Comparison of ENCODE assay signal across 9 mouse cellular contexts in the genomic region with DNA sequence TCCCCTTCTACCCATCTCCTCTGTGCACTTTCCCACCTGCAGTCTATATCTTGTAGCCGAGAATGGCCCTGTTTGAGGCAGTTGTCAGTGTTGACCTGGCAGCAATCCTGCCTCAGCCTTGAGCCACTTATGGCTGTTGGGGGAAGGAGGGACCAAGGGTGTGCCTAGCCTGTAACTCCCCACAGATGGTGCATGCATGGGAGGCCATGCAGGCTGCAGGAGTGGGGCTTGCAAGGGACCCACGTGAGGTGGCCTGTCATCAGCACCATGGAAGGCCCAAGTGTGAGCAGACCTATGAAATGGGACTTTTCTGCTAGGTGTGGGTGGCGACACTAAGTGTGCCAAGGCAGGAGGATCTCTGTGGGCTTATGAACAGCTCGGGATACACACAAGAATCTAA. TPM values are rescaled to one million over a fixed set of nuclear protein-coding genes. Genes with fewer than 3 reads are reported as not detected.
DNase-seq lines count a peak whose midpoint lies in the region; ATAC-seq and TF ChIP-seq lines count a peak whose summit lies in the region.
"Had no signal": no experiment of that assay in that cellular context is flagged by ENCODE, and none has a peak within 500 bp of the region (broad histone marks: within the 10 kb centered on the region; RNA-seq: fewer than 3 reads in every experiment).

No protein-coding gene starts in this region.

- peaks cover 85% of the 10 kb centered on the region for H3K4me1 ChIP-seq in hindbrain, embryonic 10.5 days (replicated peaks)
- H3K4me1 ChIP-seq in hindbrain, embryonic 16.5 days (ENCODE audit: control insufficient read depth, insufficient read depth, low read depth, low read length) = peaks cover 10% of the 10 kb centered on the region
- H3K4me1 ChIP-seq in E14TG2a.4 (replicated peaks; ENCODE audit: low read depth, low read length) = peaks cover 100% of the 10 kb centered on the region
- peaks cover 17% of the 10 kb centered on the region for H3K4me1 ChIP-seq in embryonic facial prominence, embryonic 14.5 days (ENCODE audit: control insufficient read depth, insufficient read depth, low read length)
- peaks cover 70% of the 10 kb centered on the region for H3K4me1 ChIP-seq in liver, embryonic 12.5 days

- no peak overlapping the region for H3K9ac ChIP-seq in hindbrain, embryonic 16.5 days (ENCODE audit: low read depth, low read length)
- no peak overlapping the region for H3K9ac ChIP-seq in embryonic facial prominence, embryonic 14.5 days (ENCODE audit: low read depth, low read length)
- H3K9ac ChIP-seq in liver, embryonic 12.5 days = 0 out of 2 replicates have a peak overlapping the region, but pooled peaks have one; percentile 62

- H3K4me2 ChIP-seq in hindbrain, embryonic 16.5 days (ENCODE audit: low read length) = no peak overlapping the region
- H3K4me2 ChIP-seq in embryonic facial prominence, embryonic 14.5 days (ENCODE audit: low read depth, low read length) = peak overlapping the region; percentile 56; the same call in 1 of the 2 replicates
- peak overlapping the region; percentile 96 for H3K4me2 ChIP-seq in liver, embryonic 12.5 days

- no peak for ATAC-seq in hindbrain, embryonic 16.5 days
- ATAC-seq in embryonic facial prominence, embryonic 14.5 days (ENCODE audit: low read depth) = peak; percentile 10; the same call in 1 of the 2 replicates
- no peak for ATAC-seq in liver, embryonic 12.5 days

- peak overlapping the region; percentile 70 for H3K27ac ChIP-seq in hindbrain, embryonic 10.5 days
- H3K27ac ChIP-seq in hindbrain, embryonic 16.5 days (ENCODE audit: low read depth, low read length) = no peak overlapping the region
- no peak overlapping the region for H3K27ac ChIP-seq in embryonic facial prominence, embryonic 14.5 days (replicated peaks; ENCODE audit: low read depth, low read length)
- peak overlapping the region; percentile 94 for H3K27ac ChIP-seq in liver, embryonic 12.5 days

- 40% methylated on average over 4 of the region's 4 CpGs for WGBS in hindbrain, embryonic 10.5 days
- WGBS in hindbrain, embryonic 16.5 days = 38% methylated on average over 4 of the region's 4 CpGs
- 28% methylated on average over 4 of the region's 4 CpGs for WGBS in embryonic facial prominence, embryonic 14.5 days
- 46% methylated on average over 4 of the region's 4 CpGs for WGBS in liver, embryonic 12.5 days (ENCODE audit: insufficient replicate concordance)

- H3K4me3 ChIP-seq in hindbrain, embryonic 10.5 days = peak overlapping the region; percentile 49
- H3K4me3 ChIP-seq in hindbrain, embryonic 16.5 days (ENCODE audit: low read length) = no peak overlapping the region
- peak overlapping the region; percentile 66; the same call in 1 of the 2 replicates for H3K4me3 ChIP-seq in E14TG2a.4 (replicated peaks; ENCODE audit: low read length)
- no peak overlapping the region for H3K4me3 ChIP-seq in embryonic facial prominence, embryonic 14.5 days (ENCODE audit: low read depth, low read length)
- no peak overlapping the region for H3K4me3 ChIP-seq in liver, embryonic 12.5 days

- TF ChIP-seq CTCF in E14TG2a.4 (conservative IDR thresholded peaks at IDR 0.05; ENCODE audit: low read length) = no peak

- H3K9me3 ChIP-seq in hindbrain, embryonic 10.5 days = no peaks in the 10 kb centered on the region
- H3K9me3 ChIP-seq in hindbrain, embryonic 16.5 days (ENCODE audit: control insufficient read depth, low read length) = no peaks in the 10 kb centered on the region
- no peaks in the 10 kb centered on the region for H3K9me3 ChIP-seq in E14TG2a.4 (ENCODE audit: low read length)
- no peaks in the 10 kb centered on the region for H3K9me3 ChIP-seq in embryonic facial prominence, embryonic 14.5 days (ENCODE audit: control insufficient read depth, low read length)
- H3K9me3 ChIP-seq in liver, embryonic 12.5 days (replicated peaks) = no peaks in the 10 kb centered on the region

- peaks cover 44% of the 10 kb centered on the region for H3K27me3 ChIP-seq in hindbrain, embryonic 10.5 days (ENCODE audit: insufficient read depth, poor library complexity, severe bottlenecking)
- peaks cover 10% of the 10 kb centered on the region for H3K27me3 ChIP-seq in hindbrain, embryonic 16.5 days (replicated peaks; ENCODE audit: control insufficient read depth, insufficient read depth, low read length)
- peaks cover 2% of the 10 kb centered on the region; the same call in 1 of the 2 replicates for H3K27me3 ChIP-seq in E14TG2a.4 (ENCODE audit: insufficient read depth, low read length)
- H3K27me3 ChIP-seq in embryonic facial prominence, embryonic 14.5 days (replicated peaks; ENCODE audit: control insufficient read depth, insufficient read depth, low read length) = peaks cover 20% of the 10 kb centered on the region
- H3K27me3 ChIP-seq in liver, embryonic 12.5 days (replicated peaks) = no peaks in the 10 kb centered on the region
- H3K27me3 ChIP-seq: Patski had no signal

- DNase-seq in hindbrain, embryonic 10.5 days (ENCODE audit: low spot score) = no peak
- DNase-seq in embryonic facial prominence, embryonic 14.5 days (ENCODE audit: low spot score) = no peak
- DNase-seq in adrenal gland, postnatal 25 days = no peak
- DNase-seq in adrenal gland, postnatal 10 days = no peak
- no peak for DNase-seq in urinary bladder, adult 2 months (ENCODE audit: low spot score)

- H3K36me3 ChIP-seq in hindbrain, embryonic 10.5 days = peaks cover 67% of the 10 kb centered on the region
- peaks cover 33% of the 10 kb centered on the region for H3K36me3 ChIP-seq in hindbrain, embryonic 16.5 days (ENCODE audit: control insufficient read depth, insufficient read depth, low read length)
- H3K36me3 ChIP-seq in E14TG2a.4 (ENCODE audit: insufficient read depth, low read length) = peaks cover 91% of the 10 kb centered on the region
- peaks cover 49% of the 10 kb centered on the region for H3K36me3 ChIP-seq in embryonic facial prominence, embryonic 14.5 days (ENCODE audit: control insufficient read depth, insufficient read depth, low read length)
- peaks cover 85% of the 10 kb centered on the region for H3K36me3 ChIP-seq in liver, embryonic 12.5 days

RNA-seq across cellular contexts. Expression of a gene that starts 0.5 kb away (rescaled TPM):
- 0.61 and 0.62 TPM in 2 replicates for polyA plus RNA-seq in hindbrain, embryonic 10.5 days (2016; fragmentation: Nextera tagmentation; extraction: Ambion mirVana)
- polyA plus RNA-seq in hindbrain, embryonic 16.5 days (2015; fragmentation: Nextera tagmentation; extraction: Ambion mirVana) = 0.49 and 1.1 TPM in 2 replicates
- polyA plus RNA-seq in embryonic facial prominence, embryonic 14.5 days (2014; fragmentation: Nextera tagmentation; extraction: Ambion mirVana) = 0.31 and 0.71 TPM in 2 replicates
- 1.4 TPM in 2 replicates for polyA plus RNA-seq in liver, embryonic 12.5 days (2016; fragmentation: Nextera tagmentation; extraction: Ambion mirVana)
- total RNA-seq in adrenal gland, postnatal 25 days (2021) = 1.4 and 2.4 TPM in 2 replicates
- 1 to 10 TPM; 1.1 to 2.3 TPM for total RNA-seq in adrenal gland, postnatal 10 days (2021)
- 1.9 and 2.1 TPM in 2 replicates for polyA plus RNA-seq in urinary bladder, adult 2 months (2012; rRNA removed)

RNA-seq across cellular contexts. Expression of a gene that starts 7.8 kb away (rescaled TPM):
- polyA plus RNA-seq in hindbrain, embryonic 10.5 days (2016; fragmentation: Nextera tagmentation; extraction: Ambion mirVana) = 9.2 and 12.9 TPM in 2 replicates
- 17.5 and 19.0 TPM in 2 replicates for polyA plus RNA-seq in hindbrain, embryonic 16.5 days (2015; fragmentation: Nextera tagmentation; extraction: Ambion mirVana)
- 6.8 and 9.8 TPM in 2 replicates for polyA plus RNA-seq in embryonic facial prominence, embryonic 14.5 days (2014; fragmentation: Nextera tagmentation; extraction: Ambion mirVana)
- polyA plus RNA-seq in liver, embryonic 12.5 days (2016; fragmentation: Nextera tagmentation; extraction: Ambion mirVana) = 20.8 and 21.0 TPM in 2 replicates
- total RNA-seq in adrenal gland, postnatal 25 days (2021) = 14.3 and 21.6 TPM in 2 replicates
- 10 to 100 TPM; 17.8 to 22.8 TPM for total RNA-seq in adrenal gland, postnatal 10 days (2021)
- 12.1 and 12.4 TPM in 2 replicates for polyA plus RNA-seq in urinary bladder, adult 2 months (2012; rRNA removed)

RNA-seq across cellular contexts. Expression of a gene that starts 13.2 kb away (rescaled TPM):
- polyA plus RNA-seq in hindbrain, embryonic 10.5 days (2016; fragmentation: Nextera tagmentation; extraction: Ambion mirVana) = 138 and 143 TPM in 2 replicates
- polyA plus RNA-seq in hindbrain, embryonic 16.5 days (2015; fragmentation: Nextera tagmentation; extraction: Ambion mirVana) = 149 and 156 TPM in 2 replicates
- 69.5 and 90.1 TPM in 2 replicates for polyA plus RNA-seq in embryonic facial prominence, embryonic 14.5 days (2014; fragmentation: Nextera tagmentation; extraction: Ambion mirVana)
- polyA plus RNA-seq in liver, embryonic 12.5 days (2016; fragmentation: Nextera tagmentation; extraction: Ambion mirVana) = 93.8 and 100 TPM in 2 replicates
- 49.3 and 51.6 TPM in 2 replicates for total RNA-seq in adrenal gland, postnatal 25 days (2021)
- 10 to 100 TPM; 42.1 to 51.7 TPM for total RNA-seq in adrenal gland, postnatal 10 days (2021)
- 34.1 and 34.4 TPM in 2 replicates for polyA plus RNA-seq in urinary bladder, adult 2 months (2012; rRNA removed)

RNA-seq across cellular contexts. Expression of a gene that starts 14.8 kb away (rescaled TPM):
- 111 and 128 TPM in 2 replicates for polyA plus RNA-seq in hindbrain, embryonic 10.5 days (2016; fragmentation: Nextera tagmentation; extraction: Ambion mirVana)
- 31.7 TPM in 2 replicates for polyA plus RNA-seq in hindbrain, embryonic 16.5 days (2015; fragmentation: Nextera tagmentation; extraction: Ambion mirVana)
- 66.8 and 78.7 TPM in 2 replicates for polyA plus RNA-seq in embryonic facial prominence, embryonic 14.5 days (2014; fragmentation: Nextera tagmentation; extraction: Ambion mirVana)
- polyA plus RNA-seq in liver, embryonic 12.5 days (2016; fragmentation: Nextera tagmentation; extraction: Ambion mirVana) = 39.9 and 47.1 TPM in 2 replicates
- total RNA-seq in adrenal gland, postnatal 25 days (2021) = 102 and 111 TPM in 2 replicates
- total RNA-seq in adrenal gland, postnatal 10 days (2021) = 10 to 100 TPM; 81.2 to 97.5 TPM
- 82.9 and 91.7 TPM in 2 replicates for polyA plus RNA-seq in urinary bladder, adult 2 months (2012; rRNA removed)

RNA-seq across cellular contexts. Expression of a gene that starts 19.2 kb away (rescaled TPM):
- 95.8 and 98.2 TPM in 2 replicates for polyA plus RNA-seq in hindbrain, embryonic 10.5 days (2016; fragmentation: Nextera tagmentation; extraction: Ambion mirVana)
- 99.8 and 108 TPM in 2 replicates for polyA plus RNA-seq in hindbrain, embryonic 16.5 days (2015; fragmentation: Nextera tagmentation; extraction: Ambion mirVana)
- polyA plus RNA-seq in embryonic facial prominence, embryonic 14.5 days (2014; fragmentation: Nextera tagmentation; extraction: Ambion mirVana) = 61.4 and 67.1 TPM in 2 replicates
- polyA plus RNA-seq in liver, embryonic 12.5 days (2016; fragmentation: Nextera tagmentation; extraction: Ambion mirVana) = 70.0 and 74.5 TPM in 2 replicates
- total RNA-seq in adrenal gland, postnatal 25 days (2021) = 48.4 and 52.7 TPM in 2 replicates
- total RNA-seq in adrenal gland, postnatal 10 days (2021) = 10 to 100 TPM; 52.8 to 54.2 TPM
- polyA plus RNA-seq in urinary bladder, adult 2 months (2012; rRNA removed) = 42.9 and 47.4 TPM in 2 replicates

Comparison
In these comparisons a context has a peak if more than half of its experiments do, and no peak if none do; other contexts are left out.
1. H3K27ac ChIP-seq: peak in hindbrain, embryonic 10.5 days (single experiment) and liver, embryonic 12.5 days (single experiment); none in hindbrain, embryonic 16.5 days (single experiment) and embryonic facial prominence, embryonic 14.5 days (single experiment).
2. H3K4me3 ChIP-seq: peak in hindbrain, embryonic 10.5 days (single experiment) and E14TG2a.4 (single experiment); none in hindbrain, embryonic 16.5 days (single experiment), embryonic facial prominence, embryonic 14.5 days (single experiment) and liver, embryonic 12.5 days (single experiment).